Mouse (Mus musculus) stomach, postnatal 0 days (tissue): Measurements from ENCODE around the gene Smad1. TPM values are rescaled to one million over a fixed set of nuclear protein-coding genes. Genes with fewer than 3 reads are reported as not detected.
"Not testable (repeated sequence)": the region's sequence is repeated elsewhere in the genome, so short reads cannot be mapped to it uniquely, and the experiment has no call there.

Source experiments
- ATAC-seq: fragments of 200-750 bp; cut with Nextera tagmentation; 2 replicates; pipeline ENCODE4 v1.8.0; 2017; ENCODE audit not compliant: low FRiP score, low TSS enrichment
- DNase-seq: peaks from one replicate; pipeline ENCODE4 v3.0.0-alpha.2; 2016; ENCODE audit warnings: low spot score
- H3K27ac ChIP-seq: fragments of 300-500 bp; sonication (generic); replicated peaks from 2 replicates; pipeline ENCODE4 v1.5.1; 2014; ENCODE audit warnings: mild to moderate bottlenecking, control low read depth
- H3K27me3 ChIP-seq: fragments of 300-500 bp; sonication (generic); 2 replicates; pipeline ENCODE4 v1.6.1; 2014; ENCODE audit warnings: low read length; ENCODE audit not compliant: control insufficient read depth, insufficient read depth
- H3K36me3 ChIP-seq: fragments of 300-500 bp; sonication (generic); 2 replicates; pipeline ENCODE4 v1.6.1; 2014; ENCODE audit warnings: low read length, mixed read lengths; ENCODE audit not compliant: control insufficient read depth, insufficient read depth
- H3K4me1 ChIP-seq: fragments of 300-500 bp; sonication (generic); replicated peaks from 2 replicates; pipeline ENCODE4 v1.6.1; 2014; ENCODE audit warnings: antibody characterized with exemption; ENCODE audit not compliant: control insufficient read depth, insufficient read depth
- H3K4me2 ChIP-seq: fragments of 300-500 bp; sonication (generic); replicated peaks from 2 replicates; pipeline ENCODE4 v1.6.1; 2014; ENCODE audit warnings: low read depth, mild to moderate bottlenecking, control low read depth, moderate library complexity
- H3K4me3 ChIP-seq: fragments of 300-500 bp; sonication (generic); 2 replicates; pipeline ENCODE4 v1.5.1; 2014; ENCODE audit warnings: low read depth, low read length, control low read depth
- H3K9ac ChIP-seq: fragments of 300-500 bp; sonication (generic); 2 replicates; pipeline ENCODE4 v1.6.1; 2014; ENCODE audit warnings: mild to moderate bottlenecking, low read length, control low read depth, mixed read lengths
- H3K9me3 ChIP-seq: fragments of 300-500 bp; sonication (generic); 2 replicates; pipeline ENCODE4 v1.6.1; 2016; ENCODE audit warnings: low read length; ENCODE audit not compliant: control insufficient read depth
- CTCF ChIP-seq: IDR thresholded peaks from 2 replicates; pipeline ENCODE4 v1.5.1; 2016; ENCODE audit warnings: antibody characterized with exemption, low read depth, mild to moderate bottlenecking, moderate library complexity
- EP300 ChIP-seq: optimal IDR thresholded peaks from 2 replicates; pipeline ENCODE3; 2016; ENCODE audit warnings: antibody characterized with exemption
- WGBS: fragments of 180-500 bp; shearing (Covaris S2); extraction: QIAGEN DNeasy Blood & Tissue Kit; methylation state at CpG from one replicate; pipeline ENCODE4 v1.1.7; 2014; 5-methylcytosine and 5-hydroxymethylcytosine counted together
- polyA plus RNA-seq: library from polyadenylated mRNA; unstranded; fragments of >200 nt; fragmentation: Nextera tagmentation; extraction: Ambion mirVana; gene quantifications from 2 replicates; pipeline ENCODE4 v1.2.1, GENCODE M21; 2015

The Smad1 gene
- polyA plus RNA-seq, 1 experiment from 2014 or later: 25.9 TPM

GRCm38 (mm10) chr8:79410501-79410900 is 11.2 kb upstream of the Smad1 start:
- H3K27ac ChIP-seq: no peak overlapping the region

DNA sequence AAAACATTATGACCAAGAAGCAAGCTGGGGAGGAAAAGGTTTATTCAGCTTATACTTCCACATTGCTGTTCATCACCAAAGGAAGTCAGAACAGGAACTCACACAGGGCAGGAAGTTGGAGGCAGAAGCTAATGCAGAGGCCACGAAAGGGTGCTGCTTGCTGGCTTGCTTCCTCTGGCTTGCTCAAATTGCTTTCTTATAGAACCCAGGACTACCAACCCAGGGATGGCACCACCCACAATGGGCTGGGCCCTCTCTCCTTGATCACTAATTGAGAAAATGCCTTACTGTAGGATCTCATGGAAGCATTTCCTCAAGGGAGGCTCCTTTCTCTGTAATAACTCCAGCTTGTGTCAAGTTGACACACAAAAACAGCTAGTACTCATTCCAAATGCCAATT is 8.0 kb upstream of the Smad1 start:
- H3K4me2 ChIP-seq, H3K4me1 ChIP-seq, H3K4me3 ChIP-seq, H3K9ac ChIP-seq, H3K27me3 ChIP-seq, DNase-seq, H3K9me3 ChIP-seq, H3K27ac ChIP-seq, ATAC-seq, H3K36me3 ChIP-seq: not testable (repeated sequence)
- WGBS: 81% methylated on average over 1 of the region's 1 CpGs

More at GRCm38 (mm10) chr8:79410501-79410900, 11.2 kb upstream of the Smad1 start:
- DNase-seq (no peak), ATAC-seq (no peak)
- Histone ChIP-seq H3K9ac (no peak overlapping the region), H3K27me3 (no peaks in the 10 kb centered on the region), H3K4me1 (no peaks in the 10 kb centered on the region), H3K9me3 (no peaks in the 10 kb centered on the region), H3K4me2 (no peak overlapping the region), H3K4me3 (no peak overlapping the region), H3K36me3 (no peaks in the 10 kb centered on the region)
- WGBS: 66% methylated on average over 1 of the region's 1 CpGs
- TF ChIP-seq EP300: no peak
- TF ChIP-seq CTCF: no peak

- no peaks in the 10 kb centered on the region for H3K36me3 ChIP-seq
- H3K4me3 ChIP-seq: no peak overlapping the region
- H3K9me3 ChIP-seq: no peaks in the 10 kb centered on the region
- no peaks in the 10 kb centered on the region for H3K4me1 ChIP-seq
- no peak overlapping the region for H3K4me2 ChIP-seq
- no peak for TF ChIP-seq EP300
- no peak for TF ChIP-seq CTCF
- peak overlapping the region; percentile 63 for H3K27ac ChIP-seq
- DNase-seq: peak; percentile 61
- ATAC-seq: peak; percentile 82
- H3K27me3 ChIP-seq: no peaks in the 10 kb centered on the region
- 41% methylated on average over 6 of the region's 6 CpGs for WGBS
- no peak overlapping the region for H3K9ac ChIP-seq
These were observed 5.7 kb upstream of the Smad1 start for GRCm38 (mm10) chr8:79404895-79405557.

GRCm38 (mm10) chr8:79400671-79401070 is 1.4 kb upstream of the Smad1 start:
- no peaks in the 10 kb centered on the region for H3K36me3 ChIP-seq
- no peak overlapping the region for H3K4me2 ChIP-seq
- WGBS: 88% methylated on average over 2 of the region's 2 CpGs
- no peak for DNase-seq
- peaks cover 3% of the 10 kb centered on the region for H3K4me1 ChIP-seq
- H3K9ac ChIP-seq: no peak overlapping the region
- no peaks in the 10 kb centered on the region for H3K27me3 ChIP-seq
- TF ChIP-seq EP300 (no peak), CTCF (no peak)
- no peak overlapping the region for H3K27ac ChIP-seq
- no peak for ATAC-seq
- H3K4me3 ChIP-seq: no peak overlapping the region
- H3K9me3 ChIP-seq: no peaks in the 10 kb centered on the region

- under 1% methylated on average over 57 of the region's 68 CpGs for WGBS
- Histone ChIP-seq H3K4me2 (peak overlapping the region; percentile 73), H3K9ac (peak overlapping the region; percentile 99), H3K4me1 (peaks cover 9% of the 10 kb centered on the region), H3K9me3 (no peaks in the 10 kb centered on the region), H3K4me3 (peak overlapping the region; percentile 96), H3K27ac (peak overlapping the region; percentile 99), H3K36me3 (no peaks in the 10 kb centered on the region), H3K27me3 (no peaks in the 10 kb centered on the region)
- DNase-seq (peak; percentile 70), ATAC-seq (peak; percentile 39)
- TF ChIP-seq CTCF (no peak), EP300 (no peak)
These were observed 902 bp downstream of the Smad1 start for GRCm38 (mm10) chr8:79398251-79398981.

DNA sequence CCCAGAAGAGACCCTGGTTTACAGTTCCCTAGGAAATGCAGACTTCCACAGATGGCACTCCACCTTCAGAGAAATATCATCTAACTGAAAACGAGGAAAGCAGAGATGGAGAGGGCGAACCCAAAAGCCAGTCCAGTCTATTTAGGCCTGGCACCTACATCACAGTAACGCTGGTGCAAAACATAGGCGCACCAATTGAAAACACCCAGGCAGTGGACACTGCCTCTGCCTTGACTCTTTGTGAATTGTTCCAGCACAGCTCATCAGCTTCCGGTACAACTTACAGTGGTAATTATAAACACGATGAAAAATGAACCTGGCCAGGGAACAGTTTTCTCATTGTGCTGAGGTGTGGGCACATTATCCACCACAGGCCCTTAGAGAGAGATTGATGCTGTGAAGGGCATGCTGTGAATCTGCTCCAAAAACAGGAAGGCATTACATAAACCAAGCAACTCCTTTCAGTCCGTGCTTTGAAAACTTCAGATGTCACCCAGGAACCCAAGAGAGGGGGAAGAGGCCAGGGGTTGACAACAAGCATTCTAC is 1.5 kb downstream of the Smad1 start:
- Histone ChIP-seq H3K27me3 (no peaks in the 10 kb centered on the region), H3K4me3 (peak overlapping the region; percentile 96), H3K4me2 (peak overlapping the region; percentile 73), H3K27ac (peak overlapping the region; percentile 99), H3K9ac (peak overlapping the region; percentile 99), H3K36me3 (no peaks in the 10 kb centered on the region), H3K9me3 (no peaks in the 10 kb centered on the region), H3K4me1 (peaks cover 9% of the 10 kb centered on the region)
- DNase-seq: no peak
- no peak for TF ChIP-seq EP300
- no peak for TF ChIP-seq CTCF
- ATAC-seq: no peak
- WGBS: 18% methylated on average over 7 of the region's 7 CpGs
